Mouse (Mus musculus) T-helper 17 cell (primary cell): ENCODE data around the gene Zfp385c.

ENCODE experiments used
- in situ Hi-C, 2 experiments: fragments of 300-600 bp; cut with MboI, MseI; formaldehyde crosslinking; loops; 1 replicate in 1 of 2; 2 replicates in 1 of 2; pipeline ENCODE4 v1.15.1; 2025; ENCODE audit warnings: high pct_unique_total_duplicates in 2 of 2

The Zfp385c gene

GRCm38 (mm10) chr11:100692164-100692616, at the start of gene Zfp385c:
Zfp385c (minus strand) TSS chr11:100692455.
- in situ Hi-C loops: loop anchor here in 1 of 2 experiments (10.0 kb wide), 1 partner anchor 47 kb away; no protein-coding TSS in a partner anchor

- in situ Hi-C loops: no loop called here
Measured at GRCm38 (mm10) chr11:100741348-100741747, 49.1 kb upstream of the Zfp385c start.

- in situ Hi-C loops: no loop called here
Measured at GRCm38 (mm10) chr11:100738749-100739148, 46.5 kb upstream of the Zfp385c start.

- in situ Hi-C loops: no loop called here
Measured at GRCm38 (mm10) chr11:100738066-100738604, 45.9 kb upstream of the Zfp385c start, which contains the start of gene Rab5c. Rab5c (minus strand) TSS chr11:100738215.

- in situ Hi-C loops: no loop called here
Measured at GRCm38 (mm10) chr11:100737105-100737733, 45.0 kb upstream of the Zfp385c start.

- in situ Hi-C loops: no loop called here
Measured at GRCm38 (mm10) chr11:100736746-100737080, 44.5 kb upstream of the Zfp385c start.

GRCm38 (mm10) chr11:100735954-100736745, 43.9 kb upstream of the Zfp385c start:
- in situ Hi-C loops: no loop called here

GRCm38 (mm10) chr11:100735134-100735865, 43.0 kb upstream of the Zfp385c start:
- in situ Hi-C loops: no loop called here

GRCm38 (mm10) chr11:100730477-100731205, 38.4 kb upstream of the Zfp385c start:
- in situ Hi-C loops: no loop called here

- in situ Hi-C loops: no loop called here
Measured at GRCm38 (mm10) chr11:100729976-100730375, 37.7 kb upstream of the Zfp385c start.

- in situ Hi-C loops: no loop called here
Measured at GRCm38 (mm10) chr11:100728601-100729000, 36.3 kb upstream of the Zfp385c start.

GRCm38 (mm10) chr11:100727201-100727600, 34.9 kb upstream of the Zfp385c start:
- in situ Hi-C loops: no loop called here

- in situ Hi-C loops: no loop called here
Measured at GRCm38 (mm10) chr11:100724919-100725512, 32.8 kb upstream of the Zfp385c start.

GRCm38 (mm10) chr11:100722493-100723028, 30.3 kb upstream of the Zfp385c start:
- in situ Hi-C loops: no loop called here

- in situ Hi-C loops: no loop called here
Measured at GRCm38 (mm10) chr11:100721776-100722492, 29.7 kb upstream of the Zfp385c start.

- in situ Hi-C loops: no loop called here
Measured at GRCm38 (mm10) chr11:100721254-100721653, 29.0 kb upstream of the Zfp385c start.

- in situ Hi-C loops: no loop called here
Measured at GRCm38 (mm10) chr11:100720345-100720744, 28.1 kb upstream of the Zfp385c start.

GRCm38 (mm10) chr11:100719893-100720292, 27.6 kb upstream of the Zfp385c start:
- in situ Hi-C loops: no loop called here

- in situ Hi-C loops: no loop called here
Measured at GRCm38 (mm10) chr11:100719312-100719711, 27.1 kb upstream of the Zfp385c start.

GRCm38 (mm10) chr11:100718866-100719265, 26.6 kb upstream of the Zfp385c start:
- in situ Hi-C loops: no loop called here
